Mouse (Mus musculus): ENCODE measurements around the gene Zfp2.

DNA sequence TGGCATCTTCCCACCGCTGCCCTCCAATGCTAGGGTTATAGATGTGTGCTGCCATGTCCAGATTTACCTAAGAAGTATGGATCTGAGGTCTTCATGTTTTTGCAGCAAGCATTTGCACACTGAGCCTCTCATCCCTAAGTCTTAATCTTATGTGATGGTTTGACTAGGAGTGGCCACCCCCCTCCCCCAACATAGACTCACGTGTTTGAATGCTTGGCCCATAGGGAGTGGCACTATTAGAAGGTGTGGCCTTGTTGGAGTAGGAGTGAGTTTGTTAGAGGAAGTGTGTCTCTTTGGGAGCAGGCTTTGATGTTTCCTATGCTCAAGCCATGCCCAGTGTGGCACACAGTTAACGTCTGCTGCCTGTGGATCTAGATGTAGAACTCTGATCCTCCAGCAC lies 37.3 kb downstream of the Zfp2 start:
- TF ChIP-seq CTCF (IDR thresholded peaks at IDR 0.05; ENCODE audit: low read depth, low read length) = no peak
- TF ChIP-seq POLR2A (IDR thresholded peaks at IDR 0.05; ENCODE audit: extremely low read depth, insufficient read depth, low read length) = no peak

Data from liver, adult 2 months (tissue).